8 mouse cellular contexts compared by ENCODE assay signal in the genomic region with DNA sequence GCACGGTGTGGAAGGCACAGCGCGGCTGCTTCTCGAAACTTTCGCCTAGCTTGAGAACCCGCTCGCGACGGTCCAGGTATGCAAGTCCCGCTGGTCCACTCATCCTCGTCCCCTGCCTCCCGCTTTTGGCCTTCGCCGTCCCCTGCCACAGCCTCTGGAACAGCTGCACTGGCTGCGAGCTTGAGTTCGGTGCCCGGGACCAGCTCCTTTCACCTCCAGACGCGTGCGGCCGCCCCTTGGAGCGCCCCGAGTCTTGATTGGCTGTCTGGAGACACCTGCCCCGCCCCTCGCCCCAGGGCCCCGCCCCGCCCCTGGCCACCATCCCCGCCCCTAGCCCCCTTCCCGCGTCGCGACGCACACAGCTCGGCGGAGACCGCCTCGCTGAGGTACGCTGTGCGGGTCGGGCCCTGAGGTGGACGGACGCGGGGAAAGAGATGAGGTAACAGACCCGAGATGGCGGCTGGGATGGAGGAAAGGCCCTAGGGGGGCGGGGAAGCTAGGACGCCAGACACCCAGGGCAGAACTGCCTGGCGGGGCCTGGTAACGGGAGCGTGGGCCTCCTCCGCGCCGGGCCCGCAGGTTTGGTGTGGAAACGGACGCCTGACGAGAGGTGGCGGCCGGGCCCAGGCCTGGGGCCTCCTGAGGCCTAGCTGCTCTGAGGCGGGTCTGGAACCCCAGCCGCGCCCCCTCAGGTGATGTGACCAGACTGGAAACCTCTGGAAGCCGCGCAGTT. TPM values are rescaled to one million over a fixed set of nuclear protein-coding genes. Genes with fewer than 3 reads are reported as not detected.
A peak's percentile ranks its signal among the peaks of the same experiment; 100 is the strongest.
DNase-seq lines count a peak whose midpoint lies in the region; ATAC-seq and TF ChIP-seq lines count a peak whose summit lies in the region.

Gene Iqcb1, plus strand, starts transcription at position 332 of the 733 bp plus-strand sequence.

- no peak for TF ChIP-seq RAD21 in MEL (IDR thresholded peaks at IDR 0.05; ENCODE audit: low read depth, low read length)

- no peaks in the 10 kb centered on the region; a peak in 2 of 4 replicates for H3K27me3 ChIP-seq in MEL (ENCODE audit: control insufficient read depth in 1 of 2, insufficient read depth in 2 of 2, low read length in 2 of 2)
- no peaks in the 10 kb centered on the region for H3K27me3 ChIP-seq in forebrain, embryonic 16.5 days (replicated peaks; ENCODE audit: control insufficient read depth, insufficient read depth, low read length)

- peaks cover 5% of the 10 kb centered on the region; the same call in 1 of the 2 replicates for H3K79me2 ChIP-seq in MEL (ENCODE audit: control insufficient read depth, insufficient read depth, low read length, poor library complexity)

- peaks cover 5 to 6% of the 10 kb centered on the region in 2 experiments; a peak in 3 of 4 replicates for H3K4me1 ChIP-seq in MEL (ENCODE audit: control insufficient read depth in 1 of 2, insufficient read depth in 2 of 2, low read length in 2 of 2)
- peaks cover 8% of the 10 kb centered on the region for H3K4me1 ChIP-seq in forebrain, embryonic 16.5 days (replicated peaks; ENCODE audit: control insufficient read depth, insufficient read depth, low read length)
- H3K4me1 ChIP-seq in lung, adult 2 months (ENCODE audit: control insufficient read depth, insufficient read depth, low read length): peaks cover 3% of the 10 kb centered on the region; the same call in 1 of the 2 replicates

- H3K9ac ChIP-seq in MEL (ENCODE audit: control insufficient read depth, low read depth, low read length, poor library complexity, severe bottlenecking): peak within 1 kb of the TSS; percentile 65
- peak within 1 kb of the TSS; percentile 93 for H3K9ac ChIP-seq in forebrain, embryonic 16.5 days (replicated peaks; ENCODE audit: low read depth, low read length)

- under 1% methylated on average over 62 of the region's 64 CpGs for WGBS in forebrain, embryonic 16.5 days
- WGBS in lung, adult 2 months: 1% methylated on average over 64 of the region's 64 CpGs

- TF ChIP-seq CTCF in MEL (IDR thresholded peaks at IDR 0.05 in 2 of 3, conservative IDR thresholded peaks at IDR 0.05 in 1 of 3; ENCODE audit: control insufficient read depth in 1 of 3, insufficient read depth in 1 of 3, low read depth in 2 of 3, low read length in 3 of 3, poor library complexity in 1 of 3, severe bottlenecking in 1 of 3): no peak
- TF ChIP-seq CTCF in layer of hippocampus, adult 2 months (conservative IDR thresholded peaks at IDR 0.05): no peak
- TF ChIP-seq CTCF in lung, adult 2 months (IDR thresholded peaks at IDR 0.05; ENCODE audit: insufficient read depth, low read length): no peak

- H3K4me2 ChIP-seq in forebrain, embryonic 16.5 days (ENCODE audit: low read length): peak within 1 kb of the TSS; percentile 78

- no peaks in the 10 kb centered on the region for H3K9me3 ChIP-seq in MEL (replicated peaks; ENCODE audit: insufficient read depth, low read length)
- no peaks in the 10 kb centered on the region for H3K9me3 ChIP-seq in forebrain, embryonic 16.5 days (ENCODE audit: control insufficient read depth, low read length)

- peak; percentile 99 for ATAC-seq in forebrain, embryonic 16.5 days
- peak; percentile 88 for ATAC-seq in neutrophil, adult 5-6 weeks (ENCODE audit: extremely low read depth, insufficient number of reproducible peaks, low FRiP score, poor library complexity, severe bottlenecking)

- DNase-seq in MEL (ENCODE audit: low read depth, low spot score): peak; percentile 91
- DNase-seq in cerebellum, adult 18-20 months: peak; percentile 86 to 87
- peak; percentile 78 to 84 for DNase-seq in heart, postnatal 36 days
- DNase-seq in layer of hippocampus, adult 2 months (ENCODE audit: low spot score in 2 of 2): peak; percentile 75 to 81
- peak; percentile 79 for DNase-seq in lung, adult 2 months
- peak; percentile 91 for DNase-seq in testis, postnatal 14 days (ENCODE audit: low spot score)

- intact Hi-C loops in heart, postnatal 36 days (cut with DNase I): loop anchor here (10.0 kb wide), 1 partner anchor 753 kb away; the partner anchor contains the start of genes Ccdc58 and Fam162a

- peak; percentile 50 to 57; a peak in 2 of 4 replicates for TF ChIP-seq POLR2A in MEL (IDR thresholded peaks at IDR 0.05; ENCODE audit: control insufficient read depth in 1 of 2, insufficient read depth in 1 of 2, low read depth in 1 of 2, low read length in 2 of 2, poor library complexity in 1 of 2)
- peak; percentile 50; the same call in 1 of the 2 replicates for TF ChIP-seq POLR2A in lung, adult 2 months (IDR thresholded peaks at IDR 0.05; ENCODE audit: borderline replicate concordance, extremely low read depth, low read depth, low read length)

- H3K4me3 ChIP-seq in MEL (ENCODE audit: control insufficient read depth in 1 of 2, insufficient read depth in 1 of 2, low read depth in 2 of 2, low read length in 2 of 2): peak within 1 kb of the TSS; percentile 81 to 93
- peak within 1 kb of the TSS; percentile 86 for H3K4me3 ChIP-seq in forebrain, embryonic 16.5 days (replicated peaks; ENCODE audit: low read length)
- peak within 1 kb of the TSS; percentile 85 for H3K4me3 ChIP-seq in layer of hippocampus, adult 2 months
- peak within 1 kb of the TSS; percentile 99 for H3K4me3 ChIP-seq in lung, adult 2 months (replicated peaks; ENCODE audit: extremely low read depth, low read depth, low read length)

- TF ChIP-seq EP300 in MEL (IDR thresholded peaks at IDR 0.05; ENCODE audit: low read depth in 1 of 2, low read length in 2 of 2): no peak

- peaks cover 0 to 14% of the 10 kb centered on the region in 2 experiments for H3K36me3 ChIP-seq in MEL (ENCODE audit: control insufficient read depth in 1 of 2, insufficient read depth in 2 of 2, low read length in 2 of 2)
- 0 out of 2 replicates have a peak, but pooled peaks cover 2% of the 10 kb centered on the region for H3K36me3 ChIP-seq in forebrain, embryonic 16.5 days (ENCODE audit: control insufficient read depth, insufficient read depth)

- no peak within 1 kb of the TSS for H3K27ac ChIP-seq in MEL (ENCODE audit: control insufficient read depth, low read depth, low read length)
- peak within 1 kb of the TSS; percentile 59 for H3K27ac ChIP-seq in forebrain, embryonic 16.5 days (ENCODE audit: low read length)
- peak within 1 kb of the TSS; percentile 88 for H3K27ac ChIP-seq in layer of hippocampus, adult 2 months

TF ChIP-seq in MEL, 35 proteins besides CTCF, POLR2A, EP300 and RAD21 (continues in another document):
- TF ChIP-seq USF2 (IDR thresholded peaks at IDR 0.05; ENCODE audit: borderline replicate concordance in 1 of 2, insufficient read depth in 1 of 2, low read depth in 1 of 2, low read length in 2 of 2) (no peak), ZNF384 (IDR thresholded peaks at IDR 0.05; ENCODE audit: low read depth, low read length) (no peak), BHLHE40 (IDR thresholded peaks at IDR 0.05; ENCODE audit: borderline replicate concordance, low read depth, low read length) (no peak), MXI1 (IDR thresholded peaks at IDR 0.05; ENCODE audit: low read depth, low read length) (no peak), SMC3 (IDR thresholded peaks at IDR 0.05; ENCODE audit: low read depth, low read length) (no peak), ETS1 (IDR thresholded peaks at IDR 0.05; ENCODE audit: low read depth, low read length) (no peak), POLR2AphosphoS5 (IDR thresholded peaks at IDR 0.05; ENCODE audit: borderline replicate concordance, low read depth, low read length) (no peak), GABPA (IDR thresholded peaks at IDR 0.05; ENCODE audit: low read depth, low read length) (no peak), ZC3H11A (IDR thresholded peaks at IDR 0.05; ENCODE audit: low read depth, low read length) (no peak), TBP (IDR thresholded peaks at IDR 0.05; ENCODE audit: low read depth, low read length) (no peak), MAFK (IDR thresholded peaks at IDR 0.05; ENCODE audit: borderline replicate concordance, low read depth, low read length) (no peak), SIN3A (IDR thresholded peaks at IDR 0.05; ENCODE audit: low read length) (peak; percentile 57; the same call in 1 of the 2 replicates), HCFC1 (IDR thresholded peaks at IDR 0.05; ENCODE audit: low read depth, low read length) (peak; percentile 47; the same call in 1 of the 2 replicates), MEF2A (IDR thresholded peaks at IDR 0.05; ENCODE audit: extremely low read depth, insufficient replicate concordance, low read depth, low read length, poor library complexity, severe bottlenecking) (no peak), ZKSCAN1 (IDR thresholded peaks at IDR 0.05; ENCODE audit: low read depth, low read length) (no peak), MAZ (IDR thresholded peaks at IDR 0.05; ENCODE audit: low read depth, low read length) (0 out of 2 replicates have a peak, but pooled peaks have one; percentile 16), MYB (IDR thresholded peaks at IDR 0.05; ENCODE audit: low read depth, low read length) (no peak), MAX (IDR thresholded peaks at IDR 0.05; ENCODE audit: low read length) (no peak), TAL1 (IDR thresholded peaks at IDR 0.05; ENCODE audit: low read length) (no peak), NELFE (IDR thresholded peaks at IDR 0.05; ENCODE audit: low read depth, low read length) (peak; percentile 56; the same call in 1 of the 2 replicates), CHD2 (IDR thresholded peaks at IDR 0.05; ENCODE audit: low read length) (no peak), USF1 (IDR thresholded peaks at IDR 0.05; ENCODE audit: low read depth, low read length) (peak; percentile 42; the same call in 1 of the 2 replicates), POLR2AphosphoS2 (IDR thresholded peaks at IDR 0.05; ENCODE audit: low read length) (no peak), JUND (IDR thresholded peaks at IDR 0.05; ENCODE audit: low read depth, low read length) (no peak), NRF1 (IDR thresholded peaks at IDR 0.05; ENCODE audit: insufficient read depth, low read depth, low read length, poor library complexity, severe bottlenecking) (no peak), KAT2A (conservative IDR thresholded peaks at IDR 0.05; ENCODE audit: low read depth, low read length) (no peak), GATA1 (IDR thresholded peaks at IDR 0.05; ENCODE audit: low read depth, low read length) (no peak), ZMIZ1 (IDR thresholded peaks at IDR 0.05; ENCODE audit: low read depth, low read length) (no peak), CHD1 (IDR thresholded peaks at IDR 0.05; ENCODE audit: low read depth, low read length) (no peak)

RNA-seq across cellular contexts. Expression of gene Iqcb1, which starts in this region (rescaled TPM):
- total RNA-seq in MEL (2012; rRNA removed): 8.7 and 11.2 TPM in 2 replicates
- polyA plus RNA-seq in MEL (2012; ENCODE audit: insufficient read depth in 1 of 2, insufficient read length in 2 of 2, low read depth in 1 of 2, low replicate concordance in 2 of 2, missing spikeins in 1 of 2): 10 to 100 TPM in 1 of 2 experiments, not detected in 1; 14.2 TPM
- 58.8 and 59.3 TPM in 2 replicates for polyA plus RNA-seq in forebrain, embryonic 16.5 days (2015; fragmentation: Nextera tagmentation; extraction: Ambion mirVana)
- total RNA-seq in heart, postnatal 36 days (2021): 10 to 100 TPM; 14.3 to 15.2 TPM
- 10 to 100 TPM; 41.1 to 46.2 TPM for total RNA-seq in layer of hippocampus, adult 2 months (2021)
- 1.2 and 2.4 TPM in 2 replicates for polyA plus RNA-seq in lung, adult 2 months (2012; rRNA removed)
- 19.4 and 26.1 TPM in 2 replicates for total RNA-seq in neutrophil, adult 5-6 weeks (2017)
